Mouse (Mus musculus) liver, embryonic 16.5 days (tissue): Measurements from ENCODE around the gene Chek2. TPM values are rescaled to one million over a fixed set of nuclear protein-coding genes. Genes with fewer than 3 reads are reported as not detected.
A peak's percentile ranks its signal among the peaks of the same experiment; 100 is the strongest.

ENCODE experiments used
- ATAC-seq: fragments of 200-750 bp; cut with Nextera tagmentation; 2 replicates; pipeline ENCODE4 v1.8.0; 2017; ENCODE audit warnings: low read depth, mild to moderate bottlenecking, moderate number of reproducible peaks, moderate library complexity
- H3K27ac ChIP-seq: fragments of 300-500 bp; sonication (generic); 2 replicates; pipeline ENCODE4 v1.5.1; 2014; ENCODE audit warnings: mild to moderate bottlenecking, low read length
- H3K27me3 ChIP-seq: fragments of 300-500 bp; sonication (generic); 2 replicates; pipeline ENCODE4 v1.6.1; 2014; ENCODE audit warnings: low read depth, low read length, mixed read lengths; ENCODE audit not compliant: control insufficient read depth, insufficient read depth
- H3K36me3 ChIP-seq: fragments of 300-500 bp; sonication (generic); 2 replicates; pipeline ENCODE4 v1.6.1; 2014; ENCODE audit warnings: mild to moderate bottlenecking; ENCODE audit not compliant: control insufficient read depth, insufficient read depth
- H3K4me1 ChIP-seq: fragments of 300-500 bp; sonication (generic); 2 replicates; pipeline ENCODE4 v1.6.1; 2014; ENCODE audit warnings: low read depth, low read length, mixed read lengths; ENCODE audit not compliant: control insufficient read depth
- H3K4me2 ChIP-seq: fragments of 300-500 bp; sonication (generic); 2 replicates; pipeline ENCODE4 v1.6.1; 2014; ENCODE audit warnings: low read depth, low read length, mixed read lengths
- H3K4me3 ChIP-seq: fragments of 300-500 bp; sonication (generic); 2 replicates; pipeline ENCODE4 v1.5.1; 2014; ENCODE audit warnings: low read depth, mild to moderate bottlenecking, low read length
- H3K9ac ChIP-seq: fragments of 300-500 bp; sonication (generic); 2 replicates; pipeline ENCODE4 v1.6.1; 2014; ENCODE audit warnings: low read depth, low read length
- H3K9me3 ChIP-seq: fragments of 300-500 bp; sonication (generic); replicated peaks from 2 replicates; pipeline ENCODE4 v1.6.1; 2016; ENCODE audit warnings: low read length; ENCODE audit not compliant: control insufficient read depth
- WGBS: fragments of 180-500 bp; shearing (Covaris S2); extraction: QIAGEN DNeasy Blood & Tissue Kit; methylation state at CpG from one replicate; pipeline ENCODE4 v1.1.7; 2014; ENCODE audit not compliant: insufficient replicate concordance; 5-methylcytosine and 5-hydroxymethylcytosine counted together
- polyA plus RNA-seq: library from polyadenylated mRNA; unstranded; fragments of >200 nt; fragmentation: Nextera tagmentation; extraction: Ambion mirVana; gene quantifications from 2 replicates; pipeline ENCODE4 v1.2.1, GENCODE M21; 2015

Gene Chek2
- 29.3 and 34.2 TPM in 2 replicates for polyA plus RNA-seq

GRCm38 (mm10) chr5:110839678-110840365 lies at the start of gene Chek2, which contains the start of gene Hscb:
Chek2 (plus strand) TSS chr5:110839979.
Hscb (minus strand) TSS chr5:110839777.
- WGBS = under 1% methylated on average over 41 of the region's 41 CpGs
- H3K4me1 ChIP-seq = peaks cover 36% of the 10 kb centered on the region

GRCm38 (mm10) chr5:110794363-110794762 lies 45.4 kb upstream of the Chek2 start:
- Histone ChIP-seq H3K36me3 (peaks cover 86% of the 10 kb centered on the region), H3K4me1 (no peaks in the 10 kb centered on the region; the same call in 1 of the 2 replicates)

More at GRCm38 (mm10) chr5:110839678-110840365, at the start of gene Chek2, which contains the start of gene Hscb:
- peak; percentile 82 for ATAC-seq
- Histone ChIP-seq H3K4me3 (peak within 1 kb of the TSS; percentile 88), H3K9me3 (no peaks in the 10 kb centered on the region), H3K27me3 (no peaks in the 10 kb centered on the region), H3K27ac (peak within 1 kb of the TSS; percentile 99), H3K4me2 (peak within 1 kb of the TSS; percentile 89), H3K9ac (peak within 1 kb of the TSS; percentile 96), H3K36me3 (peaks cover 18% of the 10 kb centered on the region)

GRCm38 (mm10) chr5:110797696-110798095 lies 42.1 kb upstream of the Chek2 start:
- WGBS = 74% methylated on average over 4 of the region's 4 CpGs
- Histone ChIP-seq H3K4me2 (no peak overlapping the region), H3K27ac (peak overlapping the region; percentile 86), H3K36me3 (peaks cover 68% of the 10 kb centered on the region), H3K27me3 (no peaks in the 10 kb centered on the region), H3K9ac (no peak overlapping the region), H3K4me1 (peaks cover 24% of the 10 kb centered on the region), H3K4me3 (no peak overlapping the region), H3K9me3 (no peaks in the 10 kb centered on the region)
- peak; percentile 82 for ATAC-seq

More at GRCm38 (mm10) chr5:110794363-110794762, 45.4 kb upstream of the Chek2 start:
- H3K27me3 ChIP-seq = no peaks in the 10 kb centered on the region
- no peaks in the 10 kb centered on the region for H3K9me3 ChIP-seq
- H3K4me2 ChIP-seq = no peak overlapping the region
- no peak for ATAC-seq
- 94% methylated on average over 7 of the region's 7 CpGs for WGBS
- H3K27ac ChIP-seq = no peak overlapping the region
- H3K9ac ChIP-seq = no peak overlapping the region
- no peak overlapping the region for H3K4me3 ChIP-seq

DNA sequence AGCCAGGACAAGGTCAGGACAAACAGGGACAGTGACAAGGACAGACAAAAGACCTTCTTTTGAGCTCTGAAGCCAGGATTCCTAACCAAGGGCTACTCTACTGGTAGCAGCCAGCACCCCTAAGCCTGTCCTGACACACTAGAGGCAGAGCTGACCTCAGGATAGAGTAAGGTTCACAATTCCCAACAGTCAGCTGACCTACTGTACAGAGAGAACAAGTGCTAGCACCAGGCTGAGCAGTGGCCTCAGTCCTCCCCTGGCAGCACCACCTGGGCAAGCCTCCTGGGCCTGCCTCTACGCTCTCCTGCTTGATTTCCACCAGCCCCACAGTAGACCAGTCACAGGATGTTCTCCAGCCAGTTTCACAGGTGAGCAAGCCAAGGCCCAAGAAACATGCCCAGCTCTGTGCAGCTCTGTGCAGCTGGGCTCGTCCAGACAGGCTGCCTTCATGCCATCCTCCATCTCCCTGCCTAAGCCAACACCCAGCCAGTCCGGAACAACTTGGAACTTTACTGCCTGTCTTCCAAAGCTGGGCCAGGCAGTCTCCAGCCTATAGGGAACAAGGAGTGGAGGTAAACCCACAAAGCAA lies 38.6 kb upstream of the Chek2 start:
- Histone ChIP-seq H3K4me1 (peaks cover 55% of the 10 kb centered on the region), H3K36me3 (peaks cover 42% of the 10 kb centered on the region), H3K9ac (peak overlapping the region; percentile 25; the same call in 1 of the 2 replicates), H3K9me3 (no peaks in the 10 kb centered on the region), H3K4me2 (no peak overlapping the region), H3K27ac (peak overlapping the region; percentile 56), H3K27me3 (no peaks in the 10 kb centered on the region), H3K4me3 (no peak overlapping the region)
- WGBS = 85% methylated on average over 3 of the region's 3 CpGs
- peak; percentile 37 for ATAC-seq

- peaks cover 33% of the 10 kb centered on the region for H3K36me3 ChIP-seq
Observed at GRCm38 (mm10) chr5:110802186-110802585, 37.6 kb upstream of the Chek2 start.

DNA sequence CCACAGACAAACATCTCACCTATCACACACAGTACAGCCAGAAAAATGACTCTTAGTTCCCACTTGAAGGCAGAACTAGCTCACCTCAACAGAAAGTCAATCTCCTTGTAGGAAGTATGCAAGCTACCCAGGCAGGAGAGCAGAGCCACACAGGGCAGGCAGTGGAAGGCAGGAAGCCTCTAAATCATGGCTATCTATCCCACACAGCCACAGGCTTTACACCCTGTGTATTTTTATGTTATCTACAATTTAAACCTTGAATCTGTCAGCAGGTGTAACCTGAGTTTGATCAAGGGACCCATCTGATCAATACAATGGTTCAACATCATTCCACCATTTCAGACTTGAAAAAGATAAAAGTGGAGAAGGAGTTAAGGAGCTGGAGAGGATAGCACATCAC lies 37.0 kb upstream of the Chek2 start:
- no peak overlapping the region for H3K9ac ChIP-seq
- H3K4me2 ChIP-seq = no peak overlapping the region
- H3K27me3 ChIP-seq = no peaks in the 10 kb centered on the region
- no peak for ATAC-seq
- no peak overlapping the region for H3K4me3 ChIP-seq
- peaks cover 32% of the 10 kb centered on the region for H3K36me3 ChIP-seq
- no peak overlapping the region for H3K27ac ChIP-seq
- peaks cover 72% of the 10 kb centered on the region for H3K4me1 ChIP-seq
- H3K9me3 ChIP-seq = no peaks in the 10 kb centered on the region

More at GRCm38 (mm10) chr5:110802186-110802585, 37.6 kb upstream of the Chek2 start:
- no peak for ATAC-seq
- Histone ChIP-seq H3K9ac (no peak overlapping the region), H3K4me3 (no peak overlapping the region), H3K4me2 (no peak overlapping the region), H3K4me1 (peaks cover 66% of the 10 kb centered on the region), H3K27ac (no peak overlapping the region), H3K9me3 (no peaks in the 10 kb centered on the region), H3K27me3 (no peaks in the 10 kb centered on the region)
- WGBS = 74% methylated on average over 4 of the region's 4 CpGs

DNA sequence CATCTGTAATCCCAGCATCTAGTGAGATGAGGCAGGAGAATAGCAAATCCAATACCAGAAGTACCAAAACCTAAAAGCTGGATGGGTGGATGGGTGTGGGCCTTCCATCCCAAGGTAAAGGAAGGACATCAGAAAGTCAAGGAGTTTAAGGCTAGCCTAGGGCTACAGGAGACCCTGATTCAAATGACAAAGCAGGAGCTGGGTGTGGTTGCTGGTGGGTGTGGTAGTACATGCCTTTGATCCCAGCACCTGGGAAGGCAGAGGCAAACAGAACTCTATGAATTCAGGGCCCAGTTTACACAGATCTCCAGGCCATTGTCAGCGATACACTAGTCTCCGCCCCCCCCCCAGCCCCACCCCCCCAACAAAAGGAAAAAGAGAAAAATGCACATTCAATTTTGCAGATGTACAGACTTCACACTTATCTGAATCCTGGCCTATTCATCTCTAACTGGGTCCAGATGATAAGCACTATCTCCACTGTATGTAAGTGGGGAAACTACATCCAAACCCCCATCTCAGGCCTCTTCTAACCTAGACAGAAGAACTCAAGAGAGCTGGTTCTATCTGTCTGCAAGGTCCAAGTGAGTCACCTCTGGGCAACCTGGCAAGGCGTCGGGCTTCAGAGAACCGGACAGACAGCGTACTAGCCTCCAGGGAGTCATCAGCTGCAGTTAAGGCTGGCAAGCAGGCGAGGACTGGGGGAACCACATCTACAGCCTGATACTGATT lies 35.6 kb upstream of the Chek2 start:
- H3K4me1 ChIP-seq = peaks cover 78% of the 10 kb centered on the region
- peak overlapping the region; percentile 20; the same call in 1 of the 2 replicates for H3K4me3 ChIP-seq
- no peak for ATAC-seq
- H3K9me3 ChIP-seq = no peaks in the 10 kb centered on the region
- H3K4me2 ChIP-seq = peak overlapping the region; percentile 47
- WGBS = 25% methylated on average over 7 of the region's 7 CpGs
- H3K27me3 ChIP-seq = no peaks in the 10 kb centered on the region
- H3K36me3 ChIP-seq = peaks cover 25% of the 10 kb centered on the region
- peak overlapping the region; percentile 38 for H3K27ac ChIP-seq
- peak overlapping the region; percentile 46 for H3K9ac ChIP-seq

GRCm38 (mm10) chr5:110806154-110806553 lies 33.6 kb upstream of the Chek2 start:
- Histone ChIP-seq H3K4me2 (no peak overlapping the region), H3K4me3 (no peak overlapping the region), H3K9ac (no peak overlapping the region), H3K27me3 (no peaks in the 10 kb centered on the region), H3K9me3 (no peaks in the 10 kb centered on the region), H3K4me1 (peaks cover 72% of the 10 kb centered on the region), H3K36me3 (peaks cover 21% of the 10 kb centered on the region), H3K27ac (no peak overlapping the region)
- ATAC-seq = no peak
- WGBS = 84% methylated on average over 4 of the region's 4 CpGs
